Mouse (Mus musculus): ENCODE measurements around the gene Lamtor4. TPM values are rescaled to one million over a fixed set of nuclear protein-coding genes. Genes with fewer than 3 reads are reported as not detected.

Lamtor4 gene
- polyA plus RNA-seq, 1 experiment: 97.7 TPM

DNA sequence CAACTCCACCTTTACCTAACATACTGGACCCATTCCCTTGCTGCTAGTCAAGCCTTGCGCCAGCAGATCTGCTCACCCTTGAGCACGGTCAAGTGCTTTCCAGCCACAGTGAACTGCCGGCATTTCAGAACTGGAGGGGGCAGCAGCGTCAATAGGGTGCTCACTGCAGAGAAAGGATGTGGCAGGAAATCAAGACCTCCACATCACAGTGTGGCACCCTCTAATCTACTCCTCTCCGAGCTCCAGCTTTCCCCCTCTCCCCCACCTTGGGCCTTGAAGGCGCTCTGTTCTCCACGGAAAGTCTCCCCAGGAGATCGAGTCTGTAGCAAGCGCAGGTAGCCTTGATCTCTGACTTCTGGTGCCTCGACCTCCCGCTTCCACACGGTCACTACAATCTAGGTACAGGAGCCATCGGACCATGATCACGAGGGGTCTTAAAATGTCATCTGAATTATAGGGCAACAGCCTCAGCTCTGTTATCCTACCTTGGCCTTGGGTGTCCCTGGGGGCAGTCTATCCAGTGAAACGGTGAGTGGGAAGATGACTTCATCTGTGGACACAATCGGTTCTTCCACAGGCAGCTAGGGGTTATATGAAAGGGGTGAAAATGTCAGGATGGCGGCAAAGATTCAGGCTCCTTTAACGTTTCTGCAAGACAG, 7.4 kb downstream of the Lamtor4 start:
- Histone ChIP-seq H3K4me2 (ENCODE audit: low read depth) (peak overlapping the region; percentile 92), H3K79me2 (ENCODE audit: control insufficient read depth, insufficient read depth) (peaks cover 8% of the 10 kb centered on the region), H3ac (ENCODE audit: control insufficient read depth, insufficient read length) (peak overlapping the region; percentile 82), H3K4me3 (peak overlapping the region; percentile 60), H3K27me3 (ENCODE audit: control insufficient read depth, insufficient read depth, insufficient read length) (no peaks in the 10 kb centered on the region), H3K36me3 (ENCODE audit: control insufficient read depth, insufficient read depth) (no peaks in the 10 kb centered on the region)
- TF ChIP-seq USF1 (IDR thresholded peaks at IDR 0.05; ENCODE audit: low read depth) (no peak), SRF (IDR thresholded peaks at IDR 0.05; ENCODE audit: control insufficient read depth, insufficient read length, low read depth) (no peak), TCF12 (IDR thresholded peaks at IDR 0.05; ENCODE audit: insufficient read depth, poor library complexity, severe bottlenecking) (no peak), MAX (IDR thresholded peaks at IDR 0.05; ENCODE audit: low read depth) (no peak), MYOG (IDR thresholded peaks at IDR 0.05; ENCODE audit: control insufficient read depth in 1 of 3, insufficient read depth in 1 of 3, insufficient read length in 2 of 3, low read depth in 2 of 3) (no peak), CEBPB (IDR thresholded peaks at IDR 0.05; ENCODE audit: insufficient read depth, poor library complexity, severe bottlenecking) (no peak), E2F4 (IDR thresholded peaks at IDR 0.05; ENCODE audit: insufficient read depth) (no peak), POLR2AphosphoS2 (IDR thresholded peaks at IDR 0.05; ENCODE audit: insufficient read length, low read depth) (no peak), TCF3 (IDR thresholded peaks at IDR 0.05; ENCODE audit: insufficient read length, low read depth) (no peak), MYOD1 (IDR thresholded peaks at IDR 0.05; ENCODE audit: control insufficient read depth in 1 of 3, insufficient read length in 2 of 3, low read depth in 2 of 3) (no peak), REST (IDR thresholded peaks at IDR 0.05; ENCODE audit: insufficient read depth, insufficient read length) (no peak), POLR2A (IDR thresholded peaks at IDR 0.05; ENCODE audit: insufficient read length, low read depth) (no peak)

DNA sequence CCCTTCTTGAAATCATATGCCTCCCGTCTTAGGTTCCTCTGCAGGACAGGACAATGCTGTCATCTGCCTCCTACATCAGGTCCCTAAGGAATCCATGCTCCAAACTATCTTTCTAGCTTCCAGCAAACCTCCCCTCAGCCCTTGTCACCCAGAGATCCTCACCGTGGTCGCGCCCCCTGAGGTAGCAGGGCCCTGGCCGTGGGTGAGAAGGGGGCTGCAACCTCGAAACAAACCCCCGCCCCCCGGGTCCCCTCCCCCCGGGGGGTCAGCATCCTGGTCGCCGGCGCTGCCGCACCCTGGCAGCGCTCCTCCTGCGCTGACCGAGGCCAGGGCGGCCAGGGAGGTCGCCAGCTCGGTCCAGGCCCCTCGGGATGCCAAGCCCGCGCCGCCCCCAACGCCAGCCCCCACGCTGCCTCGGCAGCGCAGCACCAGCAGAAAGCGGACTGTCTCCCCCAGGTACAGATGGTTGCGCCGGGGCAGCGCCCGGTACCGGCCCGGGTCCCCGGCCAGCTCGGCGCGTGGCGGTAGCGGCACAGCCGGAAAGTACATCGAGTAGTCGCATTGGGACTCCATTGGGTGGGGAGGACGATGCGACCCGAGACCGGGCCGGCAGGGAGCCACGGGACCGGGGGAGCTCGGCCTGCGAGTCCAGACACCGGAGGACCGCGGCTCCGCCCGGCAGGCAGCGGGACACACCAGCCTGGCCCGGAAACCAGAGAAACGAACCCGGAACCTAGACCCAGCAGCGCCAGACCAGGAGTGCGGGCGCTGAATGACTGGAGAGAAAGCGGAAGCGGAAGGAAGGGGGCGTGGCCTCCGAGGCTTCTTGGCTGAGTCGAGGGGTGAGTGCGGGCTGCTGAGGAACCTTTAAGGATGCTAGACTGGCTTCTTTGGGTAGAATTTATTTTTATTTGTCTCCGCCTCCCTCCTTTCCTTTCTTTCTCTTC, 8.3 kb downstream of the Lamtor4 start, which contains the start of gene BC037034:
TSS of gene BC037034 (minus strand) at position 774 of the 947 bp plus-strand sequence.
- H3K27me3 ChIP-seq (ENCODE audit: control insufficient read depth, insufficient read depth, insufficient read length): no peaks in the 10 kb centered on the region
- no peaks in the 10 kb centered on the region for H3K36me3 ChIP-seq (ENCODE audit: control insufficient read depth, insufficient read depth)
- H3ac ChIP-seq (ENCODE audit: control insufficient read depth, insufficient read length): peak within 1 kb of the TSS; percentile 82
- H3K4me2 ChIP-seq (ENCODE audit: low read depth): peak within 1 kb of the TSS; percentile 98
- peak within 1 kb of the TSS; percentile 60 for H3K4me3 ChIP-seq
- peaks cover 8% of the 10 kb centered on the region for H3K79me2 ChIP-seq (ENCODE audit: control insufficient read depth, insufficient read depth)
- TF ChIP-seq MAX (IDR thresholded peaks at IDR 0.05; ENCODE audit: low read depth) (no peak), MYOD1 (IDR thresholded peaks at IDR 0.05; ENCODE audit: control insufficient read depth in 1 of 3, insufficient read length in 2 of 3, low read depth in 2 of 3) (no peak), POLR2A (IDR thresholded peaks at IDR 0.05; ENCODE audit: insufficient read length, low read depth) (peak; percentile 78), USF1 (IDR thresholded peaks at IDR 0.05; ENCODE audit: low read depth) (no peak), POLR2AphosphoS2 (IDR thresholded peaks at IDR 0.05; ENCODE audit: insufficient read length, low read depth) (peak; percentile 84), REST (IDR thresholded peaks at IDR 0.05; ENCODE audit: insufficient read depth, insufficient read length) (no peak), MYOG (IDR thresholded peaks at IDR 0.05; ENCODE audit: control insufficient read depth in 1 of 3, insufficient read depth in 1 of 3, insufficient read length in 2 of 3, low read depth in 2 of 3) (no peak), SRF (IDR thresholded peaks at IDR 0.05; ENCODE audit: control insufficient read depth, insufficient read length, low read depth) (no peak)

DNA sequence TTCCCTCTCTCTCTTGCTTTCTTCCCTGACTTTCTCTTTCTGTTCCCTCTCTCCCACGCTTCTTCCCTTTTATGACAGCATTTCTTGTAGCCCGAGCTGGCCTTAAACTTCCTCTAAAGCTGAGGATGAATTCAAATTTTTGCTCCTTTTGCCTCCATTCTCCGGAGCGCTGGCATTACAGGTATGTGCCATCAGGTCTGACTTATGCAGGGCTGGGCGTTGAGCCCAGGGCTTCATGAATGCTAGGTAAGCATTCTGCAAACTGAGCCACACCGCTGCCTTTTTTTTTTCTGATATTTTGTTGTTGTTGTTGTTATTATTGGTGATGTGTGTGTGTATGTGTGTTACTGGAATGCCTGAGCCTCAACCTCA, 8.9 kb downstream of the Lamtor4 start:
- Histone ChIP-seq H3K4me2 (ENCODE audit: low read depth) (peak overlapping the region; percentile 98), H3K36me3 (ENCODE audit: control insufficient read depth, insufficient read depth) (no peaks in the 10 kb centered on the region), H3ac (ENCODE audit: control insufficient read depth, insufficient read length) (peak overlapping the region; percentile 82), H3K79me2 (ENCODE audit: control insufficient read depth, insufficient read depth) (peaks cover 8% of the 10 kb centered on the region), H3K27me3 (ENCODE audit: control insufficient read depth, insufficient read depth, insufficient read length) (no peaks in the 10 kb centered on the region), H3K4me3 (peak overlapping the region; percentile 60)
- TF ChIP-seq MYOD1 (IDR thresholded peaks at IDR 0.05; ENCODE audit: control insufficient read depth in 1 of 3, insufficient read length in 2 of 3, low read depth in 2 of 3) (no peak), POLR2A (IDR thresholded peaks at IDR 0.05; ENCODE audit: insufficient read length, low read depth) (no peak), CEBPB (IDR thresholded peaks at IDR 0.05; ENCODE audit: insufficient read depth, poor library complexity, severe bottlenecking) (no peak), TCF12 (IDR thresholded peaks at IDR 0.05; ENCODE audit: insufficient read depth, poor library complexity, severe bottlenecking) (no peak), REST (IDR thresholded peaks at IDR 0.05; ENCODE audit: insufficient read depth, insufficient read length) (no peak), TCF3 (IDR thresholded peaks at IDR 0.05; ENCODE audit: insufficient read length, low read depth) (no peak), MAX (IDR thresholded peaks at IDR 0.05; ENCODE audit: low read depth) (no peak), E2F4 (IDR thresholded peaks at IDR 0.05; ENCODE audit: insufficient read depth) (no peak), POLR2AphosphoS2 (IDR thresholded peaks at IDR 0.05; ENCODE audit: insufficient read length, low read depth) (no peak), USF1 (IDR thresholded peaks at IDR 0.05; ENCODE audit: low read depth) (no peak), MYOG (IDR thresholded peaks at IDR 0.05; ENCODE audit: control insufficient read depth in 1 of 3, insufficient read depth in 1 of 3, insufficient read length in 2 of 3, low read depth in 2 of 3) (no peak), SRF (IDR thresholded peaks at IDR 0.05; ENCODE audit: control insufficient read depth, insufficient read length, low read depth) (no peak)

DNA sequence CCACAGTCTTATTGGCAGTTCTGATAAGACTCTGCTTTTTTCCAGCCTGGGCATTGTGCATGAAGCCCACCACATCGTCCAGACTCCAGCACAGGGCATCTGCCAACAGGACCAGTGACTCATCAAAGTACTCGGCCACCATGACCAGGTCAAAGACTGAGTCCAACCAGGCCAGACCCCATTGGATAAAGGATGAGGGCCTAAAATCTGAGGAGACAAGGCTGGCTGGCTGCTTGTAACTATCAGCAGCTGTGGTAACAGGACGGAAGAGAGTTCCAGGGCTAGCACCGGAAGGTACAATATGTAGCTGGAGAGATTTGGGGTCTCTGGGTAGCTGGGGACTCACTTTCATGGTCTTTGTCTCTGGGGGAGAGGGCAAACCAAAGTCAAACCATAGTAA, 10.4 kb downstream of the Lamtor4 start:
- Histone ChIP-seq H3K36me3 (ENCODE audit: control insufficient read depth, insufficient read depth) (no peaks in the 10 kb centered on the region), H3ac (ENCODE audit: control insufficient read depth, insufficient read length) (no peak overlapping the region), H3K4me3 (no peak overlapping the region), H3K27me3 (ENCODE audit: control insufficient read depth, insufficient read depth, insufficient read length) (no peaks in the 10 kb centered on the region), H3K79me2 (ENCODE audit: control insufficient read depth, insufficient read depth) (peaks cover 8% of the 10 kb centered on the region), H3K4me2 (ENCODE audit: low read depth) (no peak overlapping the region)
- TF ChIP-seq E2F4 (IDR thresholded peaks at IDR 0.05; ENCODE audit: insufficient read depth) (no peak), TCF3 (IDR thresholded peaks at IDR 0.05; ENCODE audit: insufficient read length, low read depth) (no peak), REST (IDR thresholded peaks at IDR 0.05; ENCODE audit: insufficient read depth, insufficient read length) (no peak), MYOD1 (IDR thresholded peaks at IDR 0.05; ENCODE audit: control insufficient read depth in 1 of 3, insufficient read length in 2 of 3, low read depth in 2 of 3) (no peak), POLR2AphosphoS2 (IDR thresholded peaks at IDR 0.05; ENCODE audit: insufficient read length, low read depth) (no peak), TCF12 (IDR thresholded peaks at IDR 0.05; ENCODE audit: insufficient read depth, poor library complexity, severe bottlenecking) (no peak), MAX (IDR thresholded peaks at IDR 0.05; ENCODE audit: low read depth) (no peak), POLR2A (IDR thresholded peaks at IDR 0.05; ENCODE audit: insufficient read length, low read depth) (no peak), CEBPB (IDR thresholded peaks at IDR 0.05; ENCODE audit: insufficient read depth, poor library complexity, severe bottlenecking) (no peak), USF1 (IDR thresholded peaks at IDR 0.05; ENCODE audit: low read depth) (no peak), SRF (IDR thresholded peaks at IDR 0.05; ENCODE audit: control insufficient read depth, insufficient read length, low read depth) (no peak), MYOG (IDR thresholded peaks at IDR 0.05; ENCODE audit: control insufficient read depth in 1 of 3, insufficient read depth in 1 of 3, insufficient read length in 2 of 3, low read depth in 2 of 3) (no peak)

All from myocyte (in vitro differentiated cells).